Mouse (Mus musculus): ENCODE measurements around the gene Bcar3. TPM values are rescaled to one million over a fixed set of nuclear protein-coding genes. Genes with fewer than 3 reads are reported as not detected.

Gene Bcar3
- polyA plus RNA-seq, 1 experiment from 2014 or later: 4.8 TPM

- Histone ChIP-seq H3K4me1 (peaks cover 23% of the 10 kb centered on the region), H3K9ac (no peak overlapping the region), H3K9me3 (no peaks in the 10 kb centered on the region), H3K27me3 (replicated peaks) (peaks cover 15% of the 10 kb centered on the region; the same call in 1 of the 2 replicates), H3K36me3 (no peaks in the 10 kb centered on the region), H3K4me2 (no peak overlapping the region), H3K27ac (replicated peaks) (no peak overlapping the region), H3K4me3 (no peak overlapping the region)
- no peak for ATAC-seq (ENCODE audit: extremely low read depth, insufficient number of reproducible peaks, low FRiP score, low TSS enrichment)
- 40% methylated on average over 8 of the region's 8 CpGs for WGBS
These were observed 111.4 kb downstream of the Bcar3 start for GRCm38 (mm10) chr3:122405203-122405956.

- no peaks in the 10 kb centered on the region for H3K36me3 ChIP-seq
- no peaks in the 10 kb centered on the region for H3K9me3 ChIP-seq
- 71% methylated on average over 8 of the region's 8 CpGs for WGBS
- peaks cover 19% of the 10 kb centered on the region for H3K27me3 ChIP-seq (replicated peaks)
- H3K4me3 ChIP-seq: no peak overlapping the region
- ATAC-seq (ENCODE audit: extremely low read depth, insufficient number of reproducible peaks, low FRiP score, low TSS enrichment): no peak
- peaks cover 23% of the 10 kb centered on the region for H3K4me1 ChIP-seq
- no peak overlapping the region for H3K4me2 ChIP-seq
- no peak overlapping the region for H3K27ac ChIP-seq (replicated peaks)
- no peak overlapping the region for H3K9ac ChIP-seq
These were observed 112.5 kb downstream of the Bcar3 start for GRCm38 (mm10) chr3:122406416-122406815.

DNA sequence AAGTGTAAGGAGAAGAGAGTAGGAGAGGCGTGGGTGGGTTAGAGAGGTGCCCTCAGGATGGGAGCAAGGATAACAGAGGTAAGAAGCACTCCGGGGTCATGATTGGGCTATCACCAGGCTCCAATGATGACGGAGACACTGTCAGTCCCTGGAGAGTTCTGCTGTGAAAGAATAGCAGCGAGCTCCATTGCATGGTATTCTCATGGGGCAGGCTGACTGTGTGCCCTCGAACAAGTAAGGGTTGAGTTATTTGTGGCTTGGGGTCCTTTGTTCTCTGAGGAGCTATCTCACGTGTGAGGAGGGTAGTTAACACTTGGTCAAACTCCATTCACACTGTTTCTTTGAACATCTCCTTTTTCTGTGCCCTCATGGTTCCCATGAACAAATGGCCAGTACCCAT, 113.8 kb downstream of the Bcar3 start:
- Histone ChIP-seq H3K9me3 (no peaks in the 10 kb centered on the region), H3K27me3 (replicated peaks) (peaks cover 32% of the 10 kb centered on the region), H3K9ac (no peak overlapping the region), H3K36me3 (no peaks in the 10 kb centered on the region), H3K27ac (replicated peaks) (no peak overlapping the region), H3K4me1 (peaks cover 11% of the 10 kb centered on the region), H3K4me2 (no peak overlapping the region), H3K4me3 (no peak overlapping the region)
- no peak for ATAC-seq (ENCODE audit: extremely low read depth, insufficient number of reproducible peaks, low FRiP score, low TSS enrichment)
- WGBS: 79% methylated on average over 6 of the region's 6 CpGs

- Histone ChIP-seq H3K9me3 (no peaks in the 10 kb centered on the region), H3K4me2 (no peak overlapping the region), H3K27ac (replicated peaks) (no peak overlapping the region), H3K36me3 (no peaks in the 10 kb centered on the region), H3K9ac (no peak overlapping the region), H3K4me3 (no peak overlapping the region), H3K27me3 (replicated peaks) (peaks cover 35% of the 10 kb centered on the region), H3K4me1 (peaks cover 10% of the 10 kb centered on the region)
- ATAC-seq (ENCODE audit: extremely low read depth, insufficient number of reproducible peaks, low FRiP score, low TSS enrichment): no peak
- 59% methylated on average over 15 of the region's 15 CpGs for WGBS
These were observed 114.9 kb downstream of the Bcar3 start for GRCm38 (mm10) chr3:122408798-122409311.

GRCm38 (mm10) chr3:122411590-122411989, 117.7 kb downstream of the Bcar3 start:
- H3K4me2 ChIP-seq: no peak overlapping the region
- no peak for ATAC-seq (ENCODE audit: extremely low read depth, insufficient number of reproducible peaks, low FRiP score, low TSS enrichment)
- H3K9me3 ChIP-seq: no peaks in the 10 kb centered on the region
- peaks cover 5% of the 10 kb centered on the region; the same call in 1 of the 2 replicates for H3K4me1 ChIP-seq
- H3K36me3 ChIP-seq: no peaks in the 10 kb centered on the region
- H3K27me3 ChIP-seq (replicated peaks): peaks cover 40% of the 10 kb centered on the region
- 71% methylated on average over 2 of the region's 2 CpGs for WGBS
- no peak overlapping the region for H3K4me3 ChIP-seq
- H3K9ac ChIP-seq: no peak overlapping the region
- no peak overlapping the region for H3K27ac ChIP-seq (replicated peaks)

DNA sequence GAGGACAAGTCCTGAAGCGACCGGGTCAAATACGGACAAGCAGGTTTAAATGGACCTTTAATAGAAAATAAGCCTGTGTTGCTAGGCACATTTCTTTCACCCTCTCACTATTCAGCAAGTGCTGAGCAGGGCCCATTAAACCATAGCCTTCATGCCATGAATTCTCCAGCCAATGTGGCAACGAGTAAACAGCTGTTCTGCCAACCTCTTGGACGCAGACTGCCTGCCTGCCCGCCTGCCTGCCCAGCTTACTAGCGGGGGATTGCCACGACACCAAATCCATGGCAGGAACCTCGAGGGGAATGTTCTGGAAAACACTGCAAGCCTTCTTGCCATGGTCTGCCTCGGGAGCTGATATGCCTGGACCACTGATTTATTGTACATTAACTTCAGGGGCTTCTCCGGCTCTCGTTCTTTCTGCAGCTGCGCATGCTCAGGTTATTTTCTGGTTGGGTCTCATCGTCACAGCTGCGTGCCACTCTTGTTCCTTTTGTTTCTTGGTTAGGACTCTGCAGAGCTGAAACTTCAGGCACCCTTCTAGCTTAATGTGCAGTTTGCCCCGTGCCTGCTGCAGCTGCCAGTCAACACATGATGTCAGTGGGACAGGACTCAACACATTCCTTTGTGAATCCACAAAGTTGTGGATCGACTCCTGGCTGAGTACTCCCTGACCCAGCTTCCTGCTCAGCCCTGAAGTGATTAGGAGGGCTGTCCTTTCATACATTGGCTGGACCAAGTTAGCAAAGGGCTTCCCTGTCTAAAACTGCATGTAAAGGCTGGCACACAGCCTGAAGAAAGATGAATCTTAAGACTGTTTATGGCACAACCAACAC, 120.0 kb downstream of the Bcar3 start:
- H3K4me3 ChIP-seq: peak overlapping the region; percentile 26
- H3K9ac ChIP-seq: peak overlapping the region; percentile 37
- H3K4me2 ChIP-seq: peak overlapping the region; percentile 57
- no peaks in the 10 kb centered on the region for H3K9me3 ChIP-seq
- WGBS: 27% methylated on average over 17 of the region's 17 CpGs
- H3K4me1 ChIP-seq: peaks cover 5% of the 10 kb centered on the region; the same call in 1 of the 2 replicates
- H3K36me3 ChIP-seq: no peaks in the 10 kb centered on the region
- no peak overlapping the region for H3K27ac ChIP-seq (replicated peaks)
- no peak for ATAC-seq (ENCODE audit: extremely low read depth, insufficient number of reproducible peaks, low FRiP score, low TSS enrichment)
- H3K27me3 ChIP-seq (replicated peaks): peaks cover 50% of the 10 kb centered on the region

GRCm38 (mm10) chr3:122414868-122415267, 120.9 kb downstream of the Bcar3 start:
- ATAC-seq (ENCODE audit: extremely low read depth, insufficient number of reproducible peaks, low FRiP score, low TSS enrichment): no peak
- Histone ChIP-seq H3K27me3 (replicated peaks) (peaks cover 44% of the 10 kb centered on the region), H3K4me3 (no peak overlapping the region), H3K4me2 (no peak overlapping the region), H3K36me3 (no peaks in the 10 kb centered on the region), H3K9me3 (no peaks in the 10 kb centered on the region), H3K27ac (replicated peaks) (no peak overlapping the region), H3K9ac (no peak overlapping the region), H3K4me1 (peaks cover 8% of the 10 kb centered on the region; the same call in 1 of the 2 replicates)
- WGBS: 65% methylated on average over 8 of the region's 8 CpGs

DNA sequence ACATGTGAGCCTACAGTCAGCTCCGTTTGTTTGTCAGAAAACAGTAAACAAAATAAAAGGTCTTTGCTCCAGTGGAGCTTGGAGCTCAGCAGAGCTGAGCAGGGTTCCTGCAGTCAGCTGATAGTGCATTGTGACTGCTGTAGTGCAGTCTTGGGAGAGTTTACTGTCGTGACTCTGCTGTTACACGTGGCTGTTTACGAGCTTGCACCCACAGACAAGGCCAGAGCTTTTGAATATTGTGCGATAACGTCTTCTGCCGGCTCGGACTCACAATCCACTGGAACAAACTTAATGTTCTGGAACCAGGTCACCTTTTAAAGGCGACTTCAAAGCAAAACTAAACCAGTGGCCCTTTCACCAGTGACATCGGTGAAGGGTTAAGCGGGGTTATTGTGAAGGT, 123.5 kb downstream of the Bcar3 start:
- 59% methylated on average over 11 of the region's 11 CpGs for WGBS
- no peak overlapping the region for H3K4me3 ChIP-seq
- no peak overlapping the region for H3K27ac ChIP-seq (replicated peaks)
- H3K4me2 ChIP-seq: no peak overlapping the region
- H3K36me3 ChIP-seq: no peaks in the 10 kb centered on the region
- peaks cover 42% of the 10 kb centered on the region for H3K27me3 ChIP-seq (replicated peaks)
- H3K9me3 ChIP-seq: no peaks in the 10 kb centered on the region
- H3K9ac ChIP-seq: no peak overlapping the region
- H3K4me1 ChIP-seq: peaks cover 31% of the 10 kb centered on the region
- no peak for ATAC-seq (ENCODE audit: extremely low read depth, insufficient number of reproducible peaks, low FRiP score, low TSS enrichment)

DNA sequence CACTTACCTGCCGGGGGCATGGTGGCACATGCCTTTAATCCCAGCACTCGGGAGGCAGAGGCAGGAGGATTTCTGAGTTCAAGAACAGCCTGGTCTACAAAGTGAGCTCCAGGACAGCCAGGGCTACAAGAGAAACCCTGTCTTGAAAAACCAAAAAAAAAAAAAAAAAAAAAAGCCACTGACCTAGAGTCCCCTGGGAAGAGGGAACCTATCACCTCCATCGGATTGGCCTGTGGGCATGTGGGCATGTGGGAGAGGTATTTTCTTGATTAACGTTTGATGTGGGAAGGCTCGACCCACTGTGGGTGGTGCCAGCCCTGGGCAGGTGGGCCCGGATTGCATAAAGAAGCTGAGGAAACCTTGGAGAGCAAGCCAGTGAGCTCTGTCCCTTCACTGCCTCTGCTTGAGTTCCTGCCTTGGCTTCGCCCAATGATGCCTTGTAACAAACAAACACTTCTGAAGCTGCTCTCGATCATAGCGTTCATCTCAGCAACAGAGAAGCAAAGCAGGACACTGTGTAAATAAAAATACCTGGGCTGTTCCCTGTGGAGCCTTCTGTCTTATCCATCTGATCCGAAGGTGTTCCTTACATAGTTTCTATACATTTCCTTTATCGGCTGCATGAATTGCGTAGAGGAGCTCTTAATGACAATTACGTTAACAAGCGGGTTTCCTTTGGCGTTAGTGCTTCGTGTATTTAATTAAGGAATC, 124.8 kb downstream of the Bcar3 start:
- no peak for ATAC-seq (ENCODE audit: extremely low read depth, insufficient number of reproducible peaks, low FRiP score, low TSS enrichment)
- peak overlapping the region; percentile 63 for H3K4me3 ChIP-seq
- peak overlapping the region; percentile 98 for H3K4me2 ChIP-seq
- H3K27ac ChIP-seq (replicated peaks): no peak overlapping the region
- no peaks in the 10 kb centered on the region for H3K9me3 ChIP-seq
- 41% methylated on average over 16 of the region's 16 CpGs for WGBS
- H3K27me3 ChIP-seq (replicated peaks): peaks cover 37% of the 10 kb centered on the region
- H3K36me3 ChIP-seq: no peaks in the 10 kb centered on the region
- peaks cover 33% of the 10 kb centered on the region for H3K4me1 ChIP-seq
- 0 out of 2 replicates have a peak overlapping the region, but pooled peaks have one; percentile 82 for H3K9ac ChIP-seq

DNA sequence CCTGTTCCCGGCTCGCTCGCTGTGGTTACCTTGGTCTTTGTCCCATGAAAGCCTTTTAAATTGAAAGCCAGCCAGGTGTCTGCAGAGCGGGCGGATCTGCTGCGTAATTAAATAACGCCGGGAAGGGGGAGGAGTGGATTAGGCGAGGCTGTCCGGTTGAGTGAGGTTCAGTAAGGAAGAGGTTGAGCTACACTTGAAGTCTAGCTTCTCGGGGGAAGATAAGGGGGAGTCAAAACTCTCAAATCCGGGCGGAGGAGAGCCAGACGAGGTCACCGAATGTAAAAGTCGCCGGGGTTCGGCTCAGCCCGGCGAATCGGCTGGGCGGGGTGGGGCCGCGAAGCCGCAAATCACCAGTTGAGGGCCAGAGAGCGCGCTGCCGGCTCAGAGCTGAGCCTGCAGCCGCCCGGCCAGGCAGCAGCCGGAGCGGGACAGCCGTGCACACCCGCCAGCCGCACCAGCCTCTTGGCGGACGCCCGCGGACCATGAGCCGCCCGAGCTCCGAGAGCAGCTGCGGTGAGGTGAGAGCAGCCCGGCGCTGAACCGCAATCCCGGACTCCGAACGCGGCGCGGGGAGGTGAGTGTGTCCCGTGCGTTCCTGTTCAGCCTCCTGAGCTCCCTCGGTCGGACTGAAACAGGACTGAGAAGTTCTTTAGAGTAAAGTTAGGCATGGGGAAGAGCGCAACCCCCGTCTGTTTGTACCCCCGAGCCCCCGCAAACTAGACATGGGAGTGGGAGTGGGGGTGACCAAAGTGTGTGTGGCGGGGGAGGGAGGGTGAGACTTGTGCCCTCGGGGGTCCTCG, 125.9 kb downstream of the Bcar3 start:
- ATAC-seq (ENCODE audit: extremely low read depth, insufficient number of reproducible peaks, low FRiP score, low TSS enrichment): peak; percentile 56
- H3K9me3 ChIP-seq: no peaks in the 10 kb centered on the region
- H3K4me3 ChIP-seq: peak overlapping the region; percentile 63
- under 1% methylated on average over 63 of the region's 63 CpGs for WGBS
- H3K27me3 ChIP-seq (replicated peaks): peaks cover 35% of the 10 kb centered on the region
- peak overlapping the region; percentile 82 for H3K9ac ChIP-seq
- peak overlapping the region; percentile 98 for H3K4me2 ChIP-seq
- H3K27ac ChIP-seq (replicated peaks): peak overlapping the region; percentile 16
- no peaks in the 10 kb centered on the region for H3K36me3 ChIP-seq
- peaks cover 29% of the 10 kb centered on the region for H3K4me1 ChIP-seq
